Mouse (Mus musculus) kidney, postnatal 0 days (tissue): ENCODE measurements around the gene Sdhaf4. TPM values are rescaled to one million over a fixed set of nuclear protein-coding genes. Genes with fewer than 3 reads are reported as not detected.

Experiments
- ATAC-seq: fragments of 200-750 bp; cut with Nextera tagmentation; replicated peaks from 2 replicates; pipeline ENCODE4 v1.8.0; 2017; ENCODE audit warnings: low read depth, moderate number of reproducible peaks, moderate TSS enrichment, moderate library complexity; ENCODE audit not compliant: low FRiP score
- DNase-seq: peaks from one replicate; pipeline ENCODE4 v3.0.0-alpha.2; 2016; ENCODE audit warnings: low spot score
- H3K27ac ChIP-seq: fragments of 300-500 bp; sonication (generic); 2 replicates; pipeline ENCODE4 v1.5.1; 2014; ENCODE audit warnings: mild to moderate bottlenecking
- H3K27me3 ChIP-seq: fragments of 300-500 bp; sonication (generic); 2 replicates; pipeline ENCODE4 v1.6.1; 2014; ENCODE audit warnings: low read length, mixed read lengths; ENCODE audit not compliant: insufficient read depth
- H3K36me3 ChIP-seq: fragments of 300-500 bp; sonication (generic); 2 replicates; pipeline ENCODE4 v1.6.1; 2014; ENCODE audit warnings: low read length, mixed read lengths; ENCODE audit not compliant: insufficient read depth
- H3K4me1 ChIP-seq: fragments of 300-500 bp; sonication (generic); replicated peaks from 2 replicates; pipeline ENCODE4 v1.6.1; 2014; ENCODE audit warnings: antibody characterized with exemption, low read length, mixed read lengths; ENCODE audit not compliant: insufficient read depth
- H3K4me2 ChIP-seq: fragments of 300-500 bp; sonication (generic); 2 replicates; pipeline ENCODE4 v1.6.1; 2014; ENCODE audit warnings: mild to moderate bottlenecking, low read length, moderate library complexity, mixed read lengths
- H3K4me3 ChIP-seq: fragments of 300-500 bp; sonication (generic); replicated peaks from 2 replicates; pipeline ENCODE4 v1.5.1; 2014; ENCODE audit warnings: low read depth, low read length
- H3K9ac ChIP-seq: fragments of 300-500 bp; sonication (generic); 2 replicates; pipeline ENCODE4 v1.6.1; 2014; ENCODE audit warnings: low read depth, low read length
- H3K9me3 ChIP-seq: fragments of 300-500 bp; sonication (generic); replicated peaks from 2 replicates; pipeline ENCODE4 v1.6.1; 2016; ENCODE audit warnings: low read length, inconsistent platforms, mixed read lengths
- CTCF ChIP-seq: IDR thresholded peaks from 2 replicates; pipeline ENCODE4 v1.5.1; 2016; ENCODE audit warnings: antibody characterized with exemption, low read depth, mild to moderate bottlenecking, moderate library complexity
- WGBS: fragments of 180-500 bp; shearing (Covaris S2); extraction: QIAGEN DNeasy Blood & Tissue Kit; methylation state at CpG from one replicate; pipeline ENCODE4 v1.1.7; 2014; 5-methylcytosine and 5-hydroxymethylcytosine counted together
- polyA plus RNA-seq: library from polyadenylated mRNA; unstranded; fragments of >200 nt; fragmentation: Nextera tagmentation; extraction: Ambion mirVana; gene quantifications from 2 replicates; pipeline ENCODE4 v1.2.1, GENCODE M21; 2015

Sdhaf4 gene
- polyA plus RNA-seq, 1 experiment from 2014 or later, result 134 TPM

DNA sequence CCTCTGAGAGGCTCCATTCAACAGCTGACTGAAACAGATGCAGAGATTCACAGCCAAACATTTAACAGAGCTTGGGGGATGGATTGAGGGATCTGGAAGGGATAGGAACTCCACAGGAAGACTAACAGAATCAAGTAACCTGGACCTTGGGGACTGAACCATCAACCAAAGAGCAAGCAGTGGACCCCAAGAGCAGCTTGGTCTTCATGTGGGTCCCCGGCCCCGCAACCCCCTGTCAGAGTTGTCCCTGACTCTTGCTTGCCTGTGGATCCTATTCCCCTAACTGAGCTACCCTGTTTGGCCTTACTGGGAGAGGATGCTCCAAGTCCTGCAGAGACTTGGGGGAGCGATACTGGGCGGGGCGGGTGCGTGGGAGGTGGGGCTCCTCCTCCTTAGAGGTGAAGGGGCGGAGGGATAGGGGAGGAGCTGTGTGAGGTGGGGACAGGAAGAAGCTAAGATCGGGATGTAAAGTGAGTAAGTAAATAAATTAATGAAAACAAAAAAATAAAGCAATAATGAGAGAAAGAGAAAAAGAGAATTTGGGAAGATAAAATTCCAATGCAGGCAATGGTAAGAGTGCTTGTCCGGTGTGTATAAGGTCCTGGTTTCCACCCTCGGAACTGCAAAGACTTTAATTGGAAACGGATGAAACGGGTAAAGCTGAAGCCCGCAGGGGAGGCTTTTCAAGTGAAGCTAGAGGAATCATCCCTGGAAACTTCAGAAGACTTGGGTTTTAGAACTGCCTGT, 46.6 kb downstream of the Sdhaf4 start:
- Histone ChIP-seq H3K27me3 (no peaks in the 10 kb centered on the region), H3K27ac (no peak overlapping the region), H3K9ac (no peak overlapping the region), H3K36me3 (no peaks in the 10 kb centered on the region), H3K4me2 (peak overlapping the region; percentile 44), H3K4me3 (peak overlapping the region; percentile 17; the same call in 1 of the 2 replicates), H3K9me3 (no peaks in the 10 kb centered on the region), H3K4me1 (no peaks in the 10 kb centered on the region)
- DNase-seq (peak; percentile 4), ATAC-seq (0 out of 2 replicates have a peak, but pooled peaks have one; percentile 59)
- 18% methylated on average over 13 of the region's 13 CpGs for WGBS
- TF ChIP-seq CTCF, result no peak

DNA sequence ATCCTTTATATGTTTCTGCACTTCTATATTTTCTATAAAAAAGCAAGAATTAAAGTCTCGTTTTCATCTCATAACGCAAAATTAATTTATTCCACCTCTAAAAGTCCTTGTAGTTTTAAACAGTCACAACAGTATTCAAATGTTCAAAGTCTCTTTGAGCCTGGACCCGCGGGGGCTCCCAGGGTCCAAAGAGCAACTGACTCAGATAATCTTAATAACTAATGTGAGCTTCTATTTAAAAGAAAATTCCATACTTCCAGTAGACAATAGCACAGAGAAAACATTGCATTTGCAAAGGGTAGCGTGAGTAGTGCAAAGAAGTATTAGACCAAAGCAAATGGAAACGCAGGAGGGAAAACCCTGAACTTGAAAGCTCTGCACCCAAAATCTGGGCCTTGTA, 47.4 kb downstream of the Sdhaf4 start:
- 90% methylated on average over 6 of the region's 6 CpGs for WGBS
- H3K9me3 ChIP-seq, result no peaks in the 10 kb centered on the region
- DNase-seq (no peak), ATAC-seq (no peak)
- no peak overlapping the region for H3K27ac ChIP-seq
- no peak overlapping the region for H3K9ac ChIP-seq
- H3K27me3 ChIP-seq, result no peaks in the 10 kb centered on the region
- no peak overlapping the region for H3K4me3 ChIP-seq
- H3K36me3 ChIP-seq, result no peaks in the 10 kb centered on the region
- no peak for TF ChIP-seq CTCF
- H3K4me1 ChIP-seq, result no peaks in the 10 kb centered on the region
- no peak overlapping the region for H3K4me2 ChIP-seq

DNA sequence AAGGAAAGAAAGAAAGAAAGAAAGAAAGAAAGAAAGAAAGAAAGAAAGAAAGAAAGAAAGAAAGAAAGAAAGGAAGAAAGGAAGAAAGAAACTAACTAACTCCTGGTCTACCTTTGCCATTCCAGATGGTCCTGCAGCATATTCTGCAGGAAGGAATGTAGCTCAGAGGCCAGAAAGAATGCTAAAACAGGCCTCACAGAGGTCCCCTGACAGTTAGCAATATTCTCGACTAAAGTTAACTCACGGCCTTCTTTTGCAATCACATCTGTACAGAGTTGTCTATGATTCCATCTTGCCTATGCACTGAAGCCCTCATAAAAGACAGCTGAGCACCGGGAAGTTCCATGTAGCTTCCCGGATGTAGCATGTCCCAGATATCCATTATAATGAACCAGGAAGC, 49.9 kb downstream of the Sdhaf4 start:
- no peaks in the 10 kb centered on the region for H3K9me3 ChIP-seq
- TF ChIP-seq CTCF, result no peak
- H3K4me1 ChIP-seq, result no peaks in the 10 kb centered on the region
- no peaks in the 10 kb centered on the region for H3K36me3 ChIP-seq
- H3K4me2 ChIP-seq, result no peak overlapping the region
- H3K27me3 ChIP-seq, result no peaks in the 10 kb centered on the region
- H3K9ac ChIP-seq, result no peak overlapping the region
- ATAC-seq, result no peak
- 81% methylated on average over 4 of the region's 4 CpGs for WGBS
- no peak for DNase-seq
- no peak overlapping the region for H3K4me3 ChIP-seq
- no peak overlapping the region for H3K27ac ChIP-seq

DNA sequence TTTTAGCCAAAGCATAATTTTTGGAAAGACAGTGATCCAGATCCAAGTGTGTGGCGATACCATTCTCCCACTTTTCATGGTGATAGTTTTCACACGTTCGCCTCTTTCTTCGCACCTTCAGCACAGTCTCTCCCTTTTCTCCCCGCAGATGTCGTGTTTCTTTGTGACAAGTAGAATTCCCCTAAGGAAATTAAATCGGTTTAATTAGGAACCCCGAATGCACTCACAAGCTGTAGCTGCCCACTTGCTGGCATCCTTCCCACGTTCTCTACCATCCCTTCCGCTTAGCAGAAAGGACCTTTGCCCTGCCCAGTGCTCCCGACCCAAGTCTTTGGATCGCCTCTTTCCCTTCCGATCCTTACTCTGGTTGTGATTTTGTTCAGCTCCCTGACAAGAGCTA, 51.5 kb downstream of the Sdhaf4 start:
- Histone ChIP-seq H3K9me3 (no peaks in the 10 kb centered on the region), H3K36me3 (no peaks in the 10 kb centered on the region), H3K4me2 (no peak overlapping the region), H3K4me3 (no peak overlapping the region), H3K9ac (no peak overlapping the region), H3K4me1 (no peaks in the 10 kb centered on the region), H3K27ac (no peak overlapping the region), H3K27me3 (no peaks in the 10 kb centered on the region)
- ATAC-seq, result no peak
- WGBS, result 71% methylated on average over 13 of the region's 13 CpGs
- TF ChIP-seq CTCF, result no peak
- DNase-seq, result no peak

DNA sequence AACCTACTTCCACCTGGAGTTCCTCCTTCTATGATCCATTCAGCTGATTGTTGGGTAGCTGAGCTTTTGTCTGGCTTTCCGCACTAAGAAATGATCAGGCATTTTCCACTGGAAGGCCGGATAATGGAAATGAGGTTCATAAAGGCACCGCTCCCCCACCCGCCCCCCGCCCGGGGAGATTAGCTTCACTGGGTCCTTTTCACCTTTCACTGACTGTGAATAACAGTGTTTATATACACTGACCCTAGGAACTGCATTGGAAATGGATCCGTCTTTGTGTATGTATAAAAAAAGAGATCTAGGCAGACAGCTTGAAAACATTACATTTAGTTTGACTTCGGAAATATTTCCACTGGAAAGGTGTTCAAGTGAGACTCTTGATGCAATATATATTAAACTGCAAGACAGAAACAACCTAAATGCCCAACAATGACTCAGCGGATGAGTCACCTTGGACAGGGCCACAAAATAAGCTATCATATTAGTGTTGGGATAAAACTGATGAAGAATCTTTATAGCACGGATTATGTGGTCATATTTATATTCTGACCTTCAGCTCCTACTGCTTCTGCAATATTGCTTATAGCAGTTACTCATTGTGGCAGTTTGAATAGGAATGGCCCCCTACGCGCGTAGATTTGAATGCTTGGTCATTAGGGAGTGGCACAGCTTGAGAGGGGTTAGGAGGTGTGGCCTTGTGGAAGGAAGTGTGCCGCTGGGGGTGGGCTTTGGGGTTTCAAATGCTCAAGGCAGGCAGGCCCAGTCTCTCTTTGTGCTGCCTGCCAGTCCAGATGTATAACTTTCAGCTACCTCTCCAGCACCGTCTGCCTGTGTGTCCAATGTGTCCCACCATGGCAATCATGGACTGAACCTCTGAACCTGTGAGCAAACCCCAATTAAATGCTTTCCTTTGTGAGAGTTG, 56.4 kb downstream of the Sdhaf4 start:
- Histone ChIP-seq H3K4me1 (no peaks in the 10 kb centered on the region), H3K27ac (no peak overlapping the region), H3K27me3 (no peaks in the 10 kb centered on the region), H3K4me2 (no peak overlapping the region), H3K9ac (no peak overlapping the region), H3K4me3 (no peak overlapping the region), H3K9me3 (no peaks in the 10 kb centered on the region), H3K36me3 (no peaks in the 10 kb centered on the region)
- DNase-seq, result no peak
- 82% methylated on average over 15 of the region's 15 CpGs for WGBS
- no peak for ATAC-seq
- no peak for TF ChIP-seq CTCF

DNA sequence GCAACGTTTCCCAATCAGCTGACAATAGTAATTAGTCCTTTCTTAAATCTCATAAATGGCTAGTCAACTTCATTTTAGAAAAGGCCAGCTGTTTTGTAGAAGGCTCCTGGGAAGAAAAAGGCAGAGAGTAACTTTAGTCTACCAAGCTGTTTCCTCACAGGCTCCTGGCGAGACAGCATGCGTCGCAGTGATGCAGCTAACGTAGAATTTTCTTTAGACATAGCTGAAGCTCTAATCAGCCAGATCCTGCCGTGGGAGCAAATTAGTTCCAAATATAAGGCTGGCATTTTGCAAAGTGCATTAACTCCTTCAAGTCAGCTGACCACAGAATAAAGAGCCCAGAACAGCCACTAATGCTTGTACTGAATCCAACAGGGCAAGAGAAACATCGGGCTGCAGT, 57.2 kb downstream of the Sdhaf4 start:
- no peak for TF ChIP-seq CTCF
- H3K36me3 ChIP-seq, result no peaks in the 10 kb centered on the region
- no peaks in the 10 kb centered on the region for H3K4me1 ChIP-seq
- no peak overlapping the region for H3K9ac ChIP-seq
- DNase-seq, result no peak
- no peaks in the 10 kb centered on the region for H3K9me3 ChIP-seq
- no peaks in the 10 kb centered on the region for H3K27me3 ChIP-seq
- H3K4me2 ChIP-seq, result no peak overlapping the region
- no peak overlapping the region for H3K4me3 ChIP-seq
- 79% methylated on average over 7 of the region's 7 CpGs for WGBS
- H3K27ac ChIP-seq, result no peak overlapping the region
- no peak for ATAC-seq

Other genes starting within 250 kb of the Sdhaf4 start
- 13.1 and 14.4 TPM in 2 replicates for gene B3gat2, start 243.9 kb downstream of the Sdhaf4 start, polyA plus RNA-seq
- 50.4 and 53.1 TPM in 2 replicates for gene Smap1, start 83.3 kb downstream of the Sdhaf4 start, polyA plus RNA-seq
- gene Fam135a, start 94.7 kb upstream of the Sdhaf4 start, polyA plus RNA-seq, result 21.8 and 22.5 TPM in 2 replicates
- 5.5 and 6.3 TPM in 2 replicates for gene Col9a1, start 172.0 kb upstream of the Sdhaf4 start, polyA plus RNA-seq